Mouse (Mus musculus) heart, adult 9 months (tissue): ENCODE measurements around the gene Plcb1.
A peak's percentile ranks its signal among the peaks of the same experiment; 100 is the strongest.

Experiments
- DNase-seq, 2 experiments: peaks; one replicate each; pipeline ENCODE4 v3.0.0; 2022; ENCODE audit warnings: low spot score in 2 of 2

The Plcb1 gene

GRCm38 (mm10) chr2:134785970-134786855, at the start of gene Plcb1:
Gene Plcb1 (plus strand): TSS chr2:134786067.
- DNase-seq, result peak; percentile 78 to 80

GRCm38 (mm10) chr2:134755537-134755936, 30.3 kb upstream of the Plcb1 start:
- DNase-seq, result no peak

DNA sequence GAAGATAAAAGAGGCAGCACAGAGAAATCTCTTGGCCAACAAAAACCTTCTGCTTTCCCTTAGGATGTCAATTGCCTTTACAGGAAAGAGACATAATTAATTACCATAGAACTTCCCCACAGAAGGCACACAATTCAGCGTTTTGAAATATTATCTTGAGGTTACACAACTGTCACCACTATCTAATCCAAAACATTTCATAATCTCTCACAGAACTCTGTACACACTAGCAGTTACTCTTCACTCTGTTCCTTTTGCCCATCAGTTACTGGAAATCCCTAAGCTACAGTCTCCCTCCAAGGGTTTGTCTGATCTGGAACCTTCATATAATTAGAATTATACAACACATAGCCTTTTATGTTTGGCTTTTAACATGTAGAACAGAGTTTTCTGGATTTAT, 29.8 kb upstream of the Plcb1 start:
- no peak for DNase-seq

GRCm38 (mm10) chr2:134761029-134761428, 24.8 kb upstream of the Plcb1 start:
- DNase-seq, result no peak

- DNase-seq, result no peak
Observed at GRCm38 (mm10) chr2:134763406-134763990, 22.4 kb upstream of the Plcb1 start.

- DNase-seq, result no peak
Observed at GRCm38 (mm10) chr2:134764506-134764905, 21.4 kb upstream of the Plcb1 start.

GRCm38 (mm10) chr2:134779826-134780225, 6.0 kb upstream of the Plcb1 start:
- no peak for DNase-seq

GRCm38 (mm10) chr2:134780316-134780715, 5.6 kb upstream of the Plcb1 start:
- DNase-seq, result no peak

DNA sequence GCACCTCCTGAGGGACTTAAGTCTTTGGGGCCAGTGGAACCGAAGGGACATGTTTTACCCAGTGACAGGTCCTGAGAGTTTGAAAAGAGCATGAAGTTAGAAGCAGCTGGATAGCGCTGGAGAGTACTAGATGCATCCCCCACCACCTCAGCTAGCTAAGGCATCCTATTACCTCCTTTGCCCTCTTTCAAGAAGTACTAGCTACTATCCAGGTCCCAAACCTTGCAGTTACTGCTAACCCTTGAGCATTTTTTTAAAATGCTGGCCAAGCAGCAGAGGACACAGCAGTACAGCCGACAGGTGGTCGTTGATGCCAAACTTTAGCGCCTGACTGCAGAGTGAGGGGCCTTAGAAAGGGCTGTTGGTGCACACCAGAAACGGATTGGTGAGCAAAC, 986 bp downstream of the Plcb1 start:
- no peak for DNase-seq

DNA sequence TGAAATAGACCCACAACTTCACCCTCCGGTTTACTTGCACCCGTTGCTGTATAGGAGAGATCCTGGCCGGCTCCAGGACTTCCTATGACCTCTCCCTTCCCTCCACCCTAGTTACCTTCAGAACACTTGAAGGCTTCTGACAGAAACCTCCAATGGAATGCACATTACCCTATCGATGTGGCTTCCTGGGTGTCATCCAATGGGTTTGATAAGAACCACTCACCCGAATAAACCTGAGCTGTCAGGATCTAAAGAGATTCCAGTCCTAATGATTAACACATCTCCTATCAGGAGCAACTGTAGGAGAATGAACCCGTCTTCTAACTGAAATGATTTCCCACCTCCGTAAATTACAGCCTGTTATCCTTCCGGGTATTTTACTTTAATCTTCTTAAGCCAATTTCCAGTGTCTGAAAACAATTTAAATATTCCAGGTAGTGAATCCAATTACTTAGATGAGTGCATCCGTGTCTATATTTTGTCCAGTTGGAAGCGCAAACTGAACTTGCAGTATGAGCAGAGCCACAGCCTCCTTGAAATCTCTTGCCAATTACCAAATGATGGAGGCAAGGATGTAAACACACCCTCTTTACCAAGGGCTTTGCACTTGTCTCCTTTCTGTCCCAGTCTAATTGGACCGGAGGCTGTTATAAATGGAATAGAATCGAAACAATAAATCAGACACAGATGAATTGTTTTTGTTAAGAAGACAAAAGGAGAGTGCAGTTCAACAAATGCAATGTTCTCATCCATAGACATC, 1.6 kb downstream of the Plcb1 start:
- DNase-seq, result no peak

GRCm38 (mm10) chr2:134792926-134793325, 7.1 kb downstream of the Plcb1 start:
- no peak for DNase-seq

DNA sequence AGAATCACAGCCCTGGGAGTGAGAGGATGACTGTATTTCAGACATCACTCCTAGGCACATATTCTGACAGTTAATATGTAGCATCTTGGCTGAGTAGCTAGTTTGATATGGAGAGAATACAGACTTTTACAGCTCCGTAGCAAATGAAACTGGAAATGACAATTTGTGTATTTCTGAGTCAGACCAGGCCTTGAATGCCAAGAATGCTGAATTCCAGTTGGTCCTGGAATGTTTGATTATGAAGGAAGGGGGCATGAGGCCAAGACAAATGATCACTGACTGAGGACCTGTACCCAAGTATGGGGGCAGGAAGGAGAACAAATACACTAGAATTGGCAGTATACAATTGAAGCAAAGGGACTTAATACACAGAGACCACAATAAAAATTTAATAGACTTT, 14.4 kb downstream of the Plcb1 start:
- no peak for DNase-seq

- DNase-seq, result no peak
Observed at GRCm38 (mm10) chr2:134816383-134816782, 30.5 kb downstream of the Plcb1 start.

DNA sequence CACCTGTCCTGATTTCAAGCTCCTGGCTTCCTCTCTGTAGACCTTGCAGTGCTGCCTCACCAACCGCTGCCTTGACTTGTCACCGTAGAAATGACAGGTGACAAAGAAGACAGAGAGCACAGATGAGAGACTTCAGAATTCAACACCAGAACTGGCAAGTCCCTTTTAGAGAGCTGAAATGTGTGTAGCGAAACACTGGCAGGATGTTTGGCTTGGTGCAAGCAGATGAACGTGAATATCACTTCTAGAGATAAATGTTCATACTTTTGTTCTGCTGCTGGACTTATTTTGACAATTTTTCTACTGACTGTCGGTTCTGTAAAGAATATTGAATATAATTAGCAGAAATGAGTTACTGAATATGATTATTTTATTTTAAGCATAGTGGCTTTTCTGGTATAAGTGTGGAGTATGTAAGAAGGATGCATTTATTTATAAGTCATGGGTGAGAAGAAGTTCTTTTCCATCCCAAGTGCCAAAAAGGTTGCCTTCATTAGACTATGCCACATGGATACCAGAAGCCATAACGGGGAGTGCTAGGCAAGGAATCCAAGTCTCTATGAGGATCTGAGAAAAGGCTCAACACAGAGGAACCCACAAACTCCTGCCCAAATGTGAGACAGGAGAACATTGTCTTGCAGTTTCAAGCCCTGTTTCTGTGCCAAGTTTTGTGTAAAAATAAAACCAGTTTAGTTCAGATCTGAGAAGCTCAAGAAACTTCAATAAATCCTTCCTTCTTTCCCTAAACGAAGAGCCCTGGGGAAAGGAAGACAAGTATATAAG, 31.4 kb downstream of the Plcb1 start:
- DNase-seq, result no peak

GRCm38 (mm10) chr2:134821176-134821575, 35.3 kb downstream of the Plcb1 start:
- DNase-seq, result no peak

DNA sequence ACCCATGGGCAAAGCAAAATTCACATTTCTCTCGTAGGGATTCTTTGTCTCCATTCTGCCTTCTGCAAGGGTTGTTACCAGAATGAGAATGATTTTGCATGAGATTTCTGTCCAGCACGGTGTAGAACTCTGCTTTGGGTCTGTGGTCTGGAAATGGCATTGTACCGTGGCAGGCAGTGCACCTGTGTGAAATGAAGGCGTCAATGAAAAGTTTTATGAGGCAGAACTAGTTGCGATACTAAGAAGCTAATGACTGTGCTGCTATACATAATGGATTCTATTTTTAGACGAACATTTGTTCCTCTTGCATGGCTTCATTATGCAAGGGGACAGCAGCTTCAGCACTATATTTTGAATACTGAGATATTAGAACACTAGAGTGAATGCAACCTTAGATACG, 39.8 kb downstream of the Plcb1 start:
- no peak for DNase-seq

DNA sequence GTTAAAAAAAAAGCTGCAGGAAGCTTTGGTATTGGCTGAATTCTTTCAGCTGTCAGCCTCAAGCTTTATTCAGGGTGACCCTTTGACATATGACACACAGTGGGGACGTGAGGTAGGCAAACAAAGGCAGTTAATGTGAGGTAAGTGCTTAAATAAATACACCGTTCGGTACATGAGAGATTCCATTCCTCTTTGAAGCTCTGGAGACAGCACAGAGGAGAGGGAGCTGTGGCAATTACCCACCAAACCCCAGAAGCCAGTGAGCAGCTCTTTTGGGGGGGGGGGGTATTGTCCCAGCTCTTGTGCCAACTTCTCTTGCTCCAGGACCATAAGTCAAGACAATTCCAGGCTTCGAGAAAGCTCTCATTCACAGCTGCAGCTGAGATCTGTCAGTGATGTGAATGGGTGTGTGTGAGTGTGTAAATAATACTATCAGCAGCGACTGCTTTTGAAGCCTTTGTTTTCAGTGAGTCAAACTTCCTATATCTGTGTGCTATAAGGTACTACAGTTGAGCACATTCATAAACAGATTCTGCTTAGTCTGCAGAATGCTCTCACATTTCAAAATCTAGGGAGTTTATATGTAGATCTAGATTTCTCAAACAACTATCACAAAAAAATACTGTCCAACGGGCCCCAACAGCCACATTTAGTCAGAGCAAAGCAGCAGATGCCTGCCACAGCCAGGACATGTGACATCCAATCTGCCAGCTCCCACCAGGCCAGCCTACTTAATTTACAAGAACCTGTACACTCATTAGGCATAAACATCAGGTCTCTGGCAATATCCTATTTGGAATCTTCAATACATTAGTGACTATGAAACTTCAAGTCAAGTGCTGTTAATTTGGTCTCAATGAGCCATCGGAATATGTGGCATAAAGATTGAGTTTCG, 40.5 kb downstream of the Plcb1 start:
- DNase-seq, result no peak

GRCm38 (mm10) chr2:134827778-134828487, 42.1 kb downstream of the Plcb1 start:
- no peak for DNase-seq

- DNase-seq, result no peak
Observed at GRCm38 (mm10) chr2:134831861-134832260, 46.0 kb downstream of the Plcb1 start.

DNA sequence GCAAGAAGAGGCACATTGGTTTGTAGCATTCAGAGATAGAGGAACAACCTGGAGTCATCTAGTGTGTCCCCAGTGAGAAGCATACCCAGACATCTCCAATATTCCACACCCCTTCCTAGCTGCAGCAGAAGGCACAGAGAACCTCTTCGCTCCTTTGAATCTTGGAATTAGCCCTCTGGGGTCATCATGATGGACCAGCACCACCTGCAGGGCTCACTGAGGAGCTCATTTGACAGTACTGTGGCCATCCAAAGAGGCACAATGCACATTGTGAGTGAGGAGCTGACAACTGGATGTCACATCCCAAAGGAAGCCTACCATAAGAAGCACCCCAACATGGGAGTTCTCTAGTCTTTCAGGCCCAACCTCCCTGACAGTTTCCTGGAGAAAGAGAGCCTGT, 50.2 kb downstream of the Plcb1 start:
- DNase-seq, result no peak
